Mouse (Mus musculus) bone marrow, adult 2 months (tissue): ENCODE data around the gene Myom3. TPM values are rescaled to one million over a fixed set of nuclear protein-coding genes. Genes with fewer than 3 reads are reported as not detected.

Experiments
- H3K27ac ChIP-seq: fragments of 200-500 bp; 2 replicates; pipeline ENCODE4 v1.5.1; 2012; ENCODE audit warnings: low read depth, mild to moderate bottlenecking, control low read depth, inconsistent platforms, low read length; ENCODE audit not compliant: control insufficient read depth, poor library complexity, insufficient read depth
- H3K4me1 ChIP-seq: fragments of 200-500 bp; 2 replicates; pipeline ENCODE4 v1.6.1; 2011; ENCODE audit warnings: low read length; ENCODE audit not compliant: control insufficient read depth, insufficient read depth
- H3K4me3 ChIP-seq: fragments of 200-500 bp; replicated peaks from 2 replicates; pipeline ENCODE3; 2011; ENCODE audit warnings: mild to moderate bottlenecking, low read depth, low read length, control low read depth; ENCODE audit not compliant: control insufficient read depth
- CTCF ChIP-seq: fragments of 200-500 bp; IDR thresholded peaks from 2 replicates; pipeline ENCODE4 v1.5.1; 2011; ENCODE audit warnings: low read length, control low read depth; ENCODE audit not compliant: control insufficient read depth, insufficient read depth
- POLR2A ChIP-seq: fragments of 200-500 bp; IDR thresholded peaks from 2 replicates; pipeline ENCODE4 v1.6.1; 2011; ENCODE audit warnings: low read depth, mild to moderate bottlenecking, control low read depth, low read length, borderline replicate concordance; ENCODE audit not compliant: control insufficient read depth
- WGBS: fragments of 180-500 bp; shearing (Covaris S2); methylation state at CpG from one replicate; pipeline ENCODE4 v1.1.7; 2018; 5-methylcytosine and 5-hydroxymethylcytosine counted together
- polyA plus RNA-seq: library from polyadenylated mRNA; stranded (reverse); fragments of >200 nt; gene quantifications from 2 replicates; pipeline ENCODE4 v1.2.4, GENCODE M21; 2011; ENCODE audit warnings: low replicate concordance; ENCODE audit not compliant: missing spikeins, insufficient read depth, insufficient read length

The Myom3 gene
- polyA plus RNA-seq, 1 experiment, result not detected

GRCm38 (mm10) chr4:135779661-135780060 lies 20.1 kb downstream of the Myom3 start:
- WGBS, result 79% methylated on average over 9 of the region's 9 CpGs

GRCm38 (mm10) chr4:135780255-135780654 lies 20.7 kb downstream of the Myom3 start:
- no peak overlapping the region for H3K4me3 ChIP-seq
- TF ChIP-seq POLR2A, result no peak
- no peak for TF ChIP-seq CTCF
- 75% methylated on average over 3 of the region's 3 CpGs for WGBS
- H3K27ac ChIP-seq, result no peak overlapping the region
- H3K4me1 ChIP-seq, result no peaks in the 10 kb centered on the region

More at GRCm38 (mm10) chr4:135779661-135780060, 20.1 kb downstream of the Myom3 start:
- TF ChIP-seq POLR2A, result no peak
- no peak for TF ChIP-seq CTCF
- H3K27ac ChIP-seq, result no peak overlapping the region
- H3K4me1 ChIP-seq, result no peaks in the 10 kb centered on the region
- H3K4me3 ChIP-seq, result no peak overlapping the region

- Histone ChIP-seq H3K4me1 (no peaks in the 10 kb centered on the region), H3K27ac (no peak overlapping the region), H3K4me3 (no peak overlapping the region)
- no peak for TF ChIP-seq POLR2A
- TF ChIP-seq CTCF, result no peak
- WGBS, result 80% methylated on average over 5 of the region's 5 CpGs
Measured at GRCm38 (mm10) chr4:135781304-135781703, 21.8 kb downstream of the Myom3 start.

GRCm38 (mm10) chr4:135786581-135786980 lies 27.1 kb downstream of the Myom3 start:
- Histone ChIP-seq H3K27ac (no peak overlapping the region), H3K4me1 (no peaks in the 10 kb centered on the region), H3K4me3 (no peak overlapping the region)
- WGBS, result 76% methylated on average over 5 of the region's 5 CpGs
- TF ChIP-seq POLR2A, result no peak
- TF ChIP-seq CTCF, result no peak

GRCm38 (mm10) chr4:135787271-135787670 lies 27.8 kb downstream of the Myom3 start:
- no peaks in the 10 kb centered on the region for H3K4me1 ChIP-seq
- no peak overlapping the region for H3K4me3 ChIP-seq
- TF ChIP-seq CTCF (no peak), POLR2A (no peak)
- H3K27ac ChIP-seq, result no peak overlapping the region
- WGBS, result 82% methylated on average over 6 of the region's 6 CpGs

GRCm38 (mm10) chr4:135789135-135789534 lies 29.6 kb downstream of the Myom3 start:
- Histone ChIP-seq H3K27ac (no peak overlapping the region), H3K4me1 (no peaks in the 10 kb centered on the region), H3K4me3 (no peak overlapping the region)
- TF ChIP-seq POLR2A, result no peak
- TF ChIP-seq CTCF, result no peak
- 63% methylated on average over 2 of the region's 2 CpGs for WGBS

- WGBS, result 86% methylated on average over 5 of the region's 5 CpGs
- H3K27ac ChIP-seq, result no peak overlapping the region
- no peaks in the 10 kb centered on the region for H3K4me1 ChIP-seq
- no peak for TF ChIP-seq POLR2A
- no peak for TF ChIP-seq CTCF
- no peak overlapping the region for H3K4me3 ChIP-seq
Measured at GRCm38 (mm10) chr4:135792821-135793220, 33.3 kb downstream of the Myom3 start.

GRCm38 (mm10) chr4:135797931-135798330 lies 38.4 kb downstream of the Myom3 start:
- Histone ChIP-seq H3K4me3 (no peak overlapping the region), H3K4me1 (no peaks in the 10 kb centered on the region), H3K27ac (no peak overlapping the region)
- TF ChIP-seq POLR2A (no peak), CTCF (no peak)
- 48% methylated on average over 11 of the region's 11 CpGs for WGBS

GRCm38 (mm10) chr4:135801543-135801942 lies 42.0 kb downstream of the Myom3 start:
- 23% methylated on average over 8 of the region's 8 CpGs for WGBS
- H3K4me3 ChIP-seq, result no peak overlapping the region
- TF ChIP-seq CTCF (peak; percentile 91), POLR2A (no peak)
- no peak overlapping the region for H3K27ac ChIP-seq
- H3K4me1 ChIP-seq, result no peaks in the 10 kb centered on the region
